Mouse (Mus musculus) left cerebral cortex, adult 9 months (tissue): ENCODE measurements around the gene Gpc6.
A peak's percentile ranks its signal among the peaks of the same experiment; 100 is the strongest.
"Not testable (repeated sequence)": the region's sequence is repeated elsewhere in the genome, so short reads cannot be mapped to it uniquely, and the experiment has no call there.

ENCODE experiments used
- DNase-seq, 2 experiments: peaks; one replicate each; pipeline ENCODE4 v3.0.0; 2022; ENCODE audit warnings: low spot score in 2 of 2

The Gpc6 gene

GRCm38 (mm10) chr14:117369331-117369866 is 444.3 kb downstream of the Gpc6 start:
- DNase-seq = no peak

- DNase-seq = no peak
Measured at GRCm38 (mm10) chr14:117376822-117377376, 451.8 kb downstream of the Gpc6 start.

- DNase-seq = no peak
Measured at GRCm38 (mm10) chr14:117379979-117380378, 454.9 kb downstream of the Gpc6 start.

- DNase-seq = no peak
Measured at GRCm38 (mm10) chr14:117383188-117383587, 458.1 kb downstream of the Gpc6 start.

- DNase-seq = no peak
Measured at GRCm38 (mm10) chr14:117384096-117384770, 459.1 kb downstream of the Gpc6 start.

- no peak for DNase-seq
Measured at GRCm38 (mm10) chr14:117385731-117386270, 460.7 kb downstream of the Gpc6 start.

- no peak for DNase-seq
Measured at GRCm38 (mm10) chr14:117390794-117391320, 465.7 kb downstream of the Gpc6 start.

- no peak for DNase-seq
Measured at GRCm38 (mm10) chr14:117391412-117391811, 466.3 kb downstream of the Gpc6 start.

- DNase-seq = no peak
Measured at GRCm38 (mm10) chr14:117397165-117397564, 472.1 kb downstream of the Gpc6 start.

GRCm38 (mm10) chr14:117407824-117408524 is 482.9 kb downstream of the Gpc6 start:
- DNase-seq = no peak

- DNase-seq = peak in 1 of 2 experiments; percentile 23
Measured at GRCm38 (mm10) chr14:117408525-117408835, 483.4 kb downstream of the Gpc6 start.

GRCm38 (mm10) chr14:117409778-117410177 is 484.7 kb downstream of the Gpc6 start:
- no peak for DNase-seq

- DNase-seq = no peak
Measured at GRCm38 (mm10) chr14:117410511-117410910, 485.4 kb downstream of the Gpc6 start.

GRCm38 (mm10) chr14:117415045-117415444 is 489.9 kb downstream of the Gpc6 start:
- no peak for DNase-seq

GRCm38 (mm10) chr14:117419561-117420218 is 494.6 kb downstream of the Gpc6 start:
- no peak for DNase-seq

GRCm38 (mm10) chr14:117421170-117421569 is 496.1 kb downstream of the Gpc6 start:
- DNase-seq = no peak

- DNase-seq = no peak
Measured at GRCm38 (mm10) chr14:117426116-117426515, 501.0 kb downstream of the Gpc6 start.

GRCm38 (mm10) chr14:117427776-117428175 is 502.7 kb downstream of the Gpc6 start:
- no peak for DNase-seq

- DNase-seq = no peak
Measured at GRCm38 (mm10) chr14:117435739-117436138, 510.6 kb downstream of the Gpc6 start.

GRCm38 (mm10) chr14:117446675-117447231 is 521.6 kb downstream of the Gpc6 start:
- not testable (repeated sequence) for DNase-seq

- DNase-seq = no peak
Measured at GRCm38 (mm10) chr14:117451391-117451991, 526.4 kb downstream of the Gpc6 start.
